Mouse (Mus musculus) 3134 (cell line): ENCODE data around the gene Zfp609.
"Not testable (repeated sequence)": the region's sequence is repeated elsewhere in the genome, so short reads cannot be mapped to it uniquely, and the experiment has no call there.

ENCODE experiments used
- DNase-seq: peaks from one replicate; pipeline ENCODE4 v3.0.0-alpha.2; 2011; ENCODE audit warnings: low spot score; ENCODE audit not compliant: insufficient read length; ENCODE audit errors: extremely low read depth

The Zfp609 gene

DNA sequence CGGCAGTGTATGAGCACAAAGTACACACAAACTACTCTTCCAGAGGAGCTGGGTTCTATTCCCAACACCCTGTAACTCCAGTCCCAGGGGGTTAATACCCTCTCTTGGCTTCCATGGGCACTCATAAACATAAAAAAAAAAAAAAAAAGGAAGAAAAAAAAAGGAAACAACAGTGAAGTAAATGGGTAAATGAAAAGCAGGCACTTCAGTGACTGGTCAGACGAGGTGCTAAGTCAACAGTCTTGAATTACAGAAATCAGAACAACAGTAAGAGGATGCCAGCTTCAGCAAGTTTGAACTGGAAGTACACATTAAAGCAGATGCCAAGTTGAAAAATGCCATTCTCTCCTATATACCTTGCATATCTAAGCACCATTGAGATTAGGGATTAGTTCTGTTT, 7.1 kb downstream of the Zfp609 start:
- no peak for DNase-seq

DNA sequence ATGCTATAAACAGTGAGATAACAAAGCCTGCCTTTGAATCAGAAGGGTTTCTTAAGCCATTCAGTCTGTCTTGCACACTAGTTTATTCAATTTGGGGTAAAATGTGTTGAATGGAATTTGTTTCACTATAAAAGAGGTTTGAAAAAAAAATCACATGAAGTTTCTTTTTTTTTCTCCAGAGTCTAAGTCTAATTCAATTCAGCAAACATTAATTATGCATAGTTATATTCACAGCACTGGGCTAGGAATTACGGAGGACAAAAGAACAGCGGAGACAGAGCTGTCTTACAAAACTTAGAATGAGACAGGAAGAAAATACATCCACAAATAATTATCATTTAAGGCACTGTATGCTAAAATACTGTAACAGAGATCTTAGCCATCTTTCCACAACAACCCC, 9.0 kb downstream of the Zfp609 start:
- DNase-seq, result no peak

DNA sequence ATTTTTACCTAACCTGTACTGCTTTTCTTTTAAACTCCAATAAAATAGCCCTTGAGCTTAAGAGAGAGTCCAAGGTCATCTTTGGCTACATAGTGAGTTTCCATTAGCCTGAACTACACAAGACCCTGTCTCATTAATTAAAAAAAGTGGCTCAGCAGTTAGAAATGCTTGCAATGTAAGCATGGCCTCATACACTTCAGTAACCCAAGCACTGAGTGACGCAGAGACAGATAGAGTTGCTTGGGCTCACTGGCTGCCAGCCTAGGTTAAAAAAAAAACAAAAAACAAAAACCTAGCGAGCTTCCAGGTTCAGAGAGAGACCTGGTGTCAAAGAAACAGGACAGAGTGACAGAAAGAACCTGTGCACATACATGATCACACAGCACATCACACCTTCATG, 14.5 kb downstream of the Zfp609 start:
- DNase-seq, result no peak

DNA sequence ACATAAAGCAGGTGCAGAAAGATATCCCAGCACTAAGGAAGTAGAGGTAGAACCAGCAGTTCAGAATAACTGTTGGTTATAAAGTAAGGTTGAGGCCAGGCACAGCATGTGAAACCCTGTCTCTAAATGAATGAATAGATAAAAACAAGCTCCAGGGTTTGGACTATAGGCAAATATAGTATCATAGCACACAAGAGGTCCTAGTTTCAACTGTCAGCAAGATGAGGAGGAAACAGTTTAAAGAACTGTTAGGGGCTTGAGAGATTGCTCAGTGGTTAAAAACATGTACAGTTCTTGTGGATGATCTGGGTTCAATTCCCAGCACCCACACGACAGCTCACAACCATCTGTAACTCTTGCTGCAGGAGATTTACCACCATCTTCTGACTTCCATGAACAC, 15.6 kb downstream of the Zfp609 start:
- no peak for DNase-seq

DNA sequence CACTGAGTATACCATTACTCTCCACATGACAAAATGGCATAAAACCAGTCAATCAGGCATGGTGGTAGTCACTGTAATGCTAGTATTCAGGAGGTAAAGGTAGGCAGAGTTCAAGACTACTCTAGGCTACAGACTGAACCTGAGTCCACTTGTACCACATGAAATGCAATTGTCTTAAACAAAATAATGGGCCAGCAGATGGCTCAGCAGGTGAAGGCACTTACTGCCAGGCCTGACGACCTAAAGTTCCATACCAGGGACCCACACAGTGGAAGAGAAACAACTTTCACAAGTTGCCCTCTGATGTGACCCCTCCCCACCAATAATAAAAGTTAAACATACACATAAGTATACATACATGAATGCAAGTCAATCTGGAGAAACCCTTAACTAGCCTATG, 19.5 kb downstream of the Zfp609 start:
- no peak for DNase-seq

DNA sequence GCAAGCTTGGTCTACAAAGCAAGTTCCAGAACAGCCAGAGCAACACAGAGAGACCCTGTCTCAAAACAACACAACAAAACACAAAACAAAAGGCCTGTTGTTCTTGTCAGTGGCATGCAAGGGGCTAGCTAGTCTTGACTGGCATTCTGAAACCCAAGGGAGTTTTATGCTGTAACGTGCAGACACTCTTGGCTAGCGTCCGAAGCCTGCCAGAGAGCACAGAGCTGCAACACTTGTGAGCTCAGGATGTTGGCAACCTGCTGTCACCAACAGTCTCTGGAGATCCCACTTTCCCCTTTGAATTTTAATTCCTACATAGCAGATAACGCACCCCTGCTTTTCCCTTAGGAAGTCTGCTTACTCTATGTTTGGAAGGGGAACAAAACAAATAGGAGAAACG, 20.1 kb downstream of the Zfp609 start:
- DNase-seq, result no peak

DNA sequence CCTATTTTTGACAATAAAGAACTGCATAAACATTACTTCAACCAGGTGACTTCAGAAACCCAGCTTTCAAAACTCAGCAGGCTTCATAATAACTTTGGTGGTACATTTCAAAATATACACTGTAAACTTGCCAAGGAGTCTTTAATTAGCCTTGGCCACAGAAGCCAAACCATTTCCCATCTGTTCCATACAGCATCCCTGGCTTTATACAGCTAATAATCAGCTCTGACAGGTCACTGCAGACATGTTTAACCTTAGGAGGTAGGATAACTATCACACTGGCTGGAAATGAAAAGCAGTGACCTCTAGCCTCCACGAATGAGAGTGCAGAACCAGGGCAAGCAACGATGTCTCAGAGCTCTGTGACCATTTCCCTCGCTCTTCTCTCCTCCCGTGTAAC, 27.6 kb downstream of the Zfp609 start:
- no peak for DNase-seq

DNA sequence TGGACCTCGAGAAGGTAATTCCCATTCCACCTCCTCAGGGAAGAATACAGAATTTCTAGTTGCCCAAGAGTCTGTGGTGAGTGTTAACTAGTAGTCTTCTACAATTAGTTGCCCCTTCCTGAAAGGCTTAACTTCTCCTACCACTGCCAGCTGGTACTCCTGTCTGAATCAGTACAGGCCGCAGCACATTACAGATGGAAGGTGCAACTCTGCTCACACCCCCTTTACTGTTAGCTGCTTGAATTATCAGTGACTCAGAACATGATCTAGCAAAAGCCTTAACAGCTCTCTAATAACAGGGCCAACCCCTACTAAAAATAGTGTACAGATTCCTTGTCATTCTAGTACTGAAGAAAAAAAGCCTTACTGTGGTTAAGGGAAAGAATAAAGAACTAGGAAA, 31.7 kb downstream of the Zfp609 start:
- no peak for DNase-seq

DNA sequence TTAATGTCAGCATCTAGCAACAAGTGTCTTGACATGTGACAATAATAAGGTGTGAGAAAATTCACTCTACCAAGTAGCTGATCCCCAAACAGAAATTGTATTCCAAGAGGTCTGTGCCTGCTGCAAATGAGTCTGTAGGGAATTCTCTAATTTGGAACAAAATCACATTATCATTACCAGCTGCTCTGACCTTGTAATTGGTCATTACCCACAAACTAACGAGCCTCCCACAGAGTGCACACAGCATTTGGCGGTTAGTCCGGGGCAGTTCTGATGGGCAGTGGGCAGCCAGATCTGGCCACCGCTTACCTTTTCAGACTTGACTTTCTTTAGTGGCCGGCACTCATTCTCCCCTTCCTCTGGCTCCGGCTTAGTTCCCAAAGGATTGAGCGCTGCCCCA, 33.1 kb downstream of the Zfp609 start:
- DNase-seq, result no peak

DNA sequence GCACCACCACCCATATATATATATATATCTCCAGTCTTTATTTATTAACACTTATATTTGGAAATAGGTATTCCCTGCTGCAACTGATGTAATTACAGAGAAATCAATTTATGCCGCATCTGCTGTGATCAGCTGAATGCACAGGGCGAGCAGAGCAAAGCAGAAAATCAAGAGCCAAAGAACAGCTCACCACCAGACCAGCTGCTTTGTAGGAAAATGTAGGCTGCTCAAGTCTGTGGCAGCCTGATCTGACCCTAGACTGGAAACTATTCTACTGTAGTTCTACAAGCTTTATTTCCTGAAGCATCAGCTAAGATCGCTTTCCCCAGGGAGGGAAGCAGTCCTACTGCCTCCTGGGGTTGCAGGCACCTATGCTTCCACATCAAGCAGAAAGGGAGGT, 33.9 kb downstream of the Zfp609 start:
- DNase-seq, result no peak

DNA sequence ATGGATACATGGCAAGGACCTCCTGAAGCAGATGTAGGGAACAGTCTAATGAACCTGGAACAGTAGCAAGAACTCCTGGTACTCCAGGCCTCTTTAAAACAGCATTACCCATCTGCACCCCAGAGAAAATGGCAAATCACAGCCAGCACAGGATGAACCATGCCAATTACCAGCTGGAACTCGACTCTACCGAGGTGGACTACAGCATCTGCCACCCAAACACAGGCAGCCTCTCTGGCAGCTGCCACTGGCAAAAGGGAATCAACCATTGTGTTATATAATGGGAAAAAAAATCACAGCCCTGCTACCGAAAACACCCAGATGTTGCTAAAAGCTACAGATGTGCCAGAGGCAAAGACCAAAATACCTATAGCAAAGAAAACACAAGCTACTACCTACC, 34.3 kb downstream of the Zfp609 start:
- no peak for DNase-seq

DNA sequence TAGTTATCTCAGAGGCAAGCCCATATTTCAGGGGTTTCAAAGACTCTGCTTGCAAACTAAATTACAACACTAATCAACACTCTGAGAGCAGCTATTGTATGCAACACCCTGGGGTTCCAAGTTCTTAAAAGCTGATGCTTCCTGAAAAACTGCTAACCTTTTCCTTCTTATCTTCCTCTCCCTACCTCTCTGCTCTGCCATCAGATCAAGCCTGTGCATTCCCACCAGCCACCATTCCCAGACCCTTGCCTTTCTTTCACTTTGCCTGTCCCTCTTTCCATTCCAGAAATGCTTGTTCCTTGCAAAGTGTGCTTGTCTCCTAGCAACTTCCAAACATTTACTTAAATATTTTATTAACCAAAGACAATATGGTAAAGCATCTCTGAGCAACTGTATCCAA, 35.5 kb downstream of the Zfp609 start:
- DNase-seq, result no peak

DNA sequence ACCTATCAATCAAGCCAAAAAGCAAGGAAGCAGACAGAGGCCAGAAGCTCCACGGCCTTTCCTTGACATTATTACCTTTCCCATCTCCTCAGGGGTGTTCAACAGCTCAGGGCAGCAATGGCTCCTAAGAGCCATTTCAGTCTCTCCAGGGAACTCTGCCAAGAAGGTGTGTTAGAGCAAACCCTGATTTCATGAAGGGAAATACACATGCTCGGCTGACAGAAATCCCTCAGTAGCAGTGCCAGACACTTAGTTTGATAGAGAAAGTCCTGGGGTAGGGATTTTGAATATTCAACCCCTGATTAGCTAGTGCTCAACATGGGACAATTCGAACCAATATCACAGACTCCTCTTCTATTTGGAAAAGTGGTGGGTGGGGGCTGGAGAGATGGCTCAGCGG, 36.3 kb downstream of the Zfp609 start:
- no peak for DNase-seq

DNA sequence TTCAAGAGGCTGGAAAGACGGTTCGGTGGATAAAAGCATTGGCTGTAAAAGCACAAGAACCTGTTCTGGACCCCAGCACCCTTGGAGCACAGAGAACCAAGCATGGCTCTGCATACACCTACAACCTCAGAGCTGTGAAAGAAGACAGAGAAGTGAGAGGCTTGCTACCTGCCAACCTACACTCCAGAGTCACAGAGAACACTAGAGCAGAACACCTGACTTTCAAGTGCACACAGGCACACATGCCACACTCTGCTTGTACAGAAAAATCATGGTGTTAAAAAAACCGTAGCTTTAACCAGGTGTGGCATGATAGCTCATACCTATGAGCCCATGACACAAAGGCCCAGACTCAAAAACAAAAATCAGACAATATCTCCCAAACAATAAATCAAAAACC, 37.6 kb downstream of the Zfp609 start:
- DNase-seq, result no peak

DNA sequence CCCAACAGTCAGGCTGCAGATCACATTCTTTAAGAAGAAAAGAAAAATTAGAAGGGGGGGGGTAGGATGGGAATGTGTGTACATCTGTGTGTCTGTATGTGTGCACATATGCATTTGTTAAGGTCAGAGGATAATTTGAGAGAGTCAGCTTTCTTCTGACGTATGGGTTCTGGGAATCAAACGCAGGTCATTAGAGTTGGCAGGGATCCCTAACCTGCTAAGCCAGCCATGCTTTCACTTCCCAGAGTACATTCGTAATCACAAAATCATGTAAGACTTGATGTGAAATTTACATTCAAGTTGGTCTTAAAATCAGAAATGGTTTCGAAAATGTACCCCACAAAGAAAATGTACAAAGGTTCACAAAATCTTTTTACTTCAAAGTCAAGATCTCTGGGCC, 38.8 kb downstream of the Zfp609 start:
- no peak for DNase-seq

DNA sequence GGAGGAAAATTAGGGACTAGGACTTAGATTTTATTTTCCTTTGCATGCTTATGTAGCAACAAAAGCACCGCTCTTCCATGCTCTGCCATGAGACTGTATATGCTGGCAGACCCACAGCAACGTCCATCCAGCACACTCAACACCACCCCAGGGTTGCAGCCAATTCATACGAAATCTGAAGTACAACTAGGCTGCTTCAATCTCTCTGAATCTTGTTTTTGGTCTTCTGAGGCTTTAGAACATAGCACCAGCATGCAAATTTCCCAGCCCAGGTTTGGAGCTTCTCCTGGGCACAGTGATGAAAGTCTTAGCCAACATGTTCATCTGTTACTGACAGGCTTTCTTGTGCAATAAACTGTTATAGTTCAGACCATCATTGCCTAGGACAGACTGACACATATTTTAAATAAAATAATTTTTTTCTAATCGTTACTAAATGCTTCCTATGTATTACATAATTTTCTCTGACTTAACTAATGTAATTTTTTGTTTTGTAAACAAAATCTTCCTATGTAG, 39.5 kb downstream of the Zfp609 start:
- no peak for DNase-seq

DNA sequence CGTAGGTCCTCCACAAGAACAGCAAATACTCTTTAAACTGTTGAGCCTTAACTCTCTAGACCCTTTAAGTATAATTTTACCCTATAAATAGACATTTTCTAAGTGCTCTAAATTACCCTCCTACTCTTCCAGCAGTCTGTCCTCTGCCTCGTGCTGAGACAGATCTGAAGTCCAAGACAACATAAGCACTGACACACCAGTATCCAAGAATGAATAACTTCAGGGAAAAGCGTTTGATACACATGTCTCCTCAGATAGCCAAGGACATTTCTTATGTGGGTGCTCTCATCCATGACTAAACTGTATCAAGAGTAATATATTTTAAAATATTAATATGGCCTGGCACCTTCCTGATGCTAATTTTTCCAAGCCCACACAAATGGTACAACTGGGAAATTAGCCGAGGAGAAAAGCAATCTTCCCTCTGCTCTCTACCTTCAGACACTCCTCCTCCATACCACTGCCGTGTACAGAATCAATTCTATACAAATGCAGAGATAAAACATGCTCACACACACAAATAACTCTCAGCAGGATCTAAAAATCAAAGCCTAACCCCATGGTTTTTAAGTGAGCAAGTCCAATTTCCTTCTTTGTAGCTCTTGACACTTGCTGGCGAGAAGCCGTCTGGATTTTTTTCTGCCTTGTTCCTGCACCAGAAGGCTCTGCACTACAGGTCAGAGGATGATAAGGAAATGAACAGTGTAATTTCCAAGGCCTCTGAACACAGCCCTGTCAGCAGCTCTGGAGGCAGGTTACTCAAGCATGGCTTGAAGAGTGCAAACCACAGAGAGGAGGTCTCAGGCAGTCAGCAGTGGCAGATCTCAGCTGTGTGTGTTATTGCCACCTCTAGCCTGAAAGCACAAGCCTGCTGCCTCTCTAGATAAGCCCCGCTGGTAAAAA, 40.2 kb downstream of the Zfp609 start:
- no peak for DNase-seq

DNA sequence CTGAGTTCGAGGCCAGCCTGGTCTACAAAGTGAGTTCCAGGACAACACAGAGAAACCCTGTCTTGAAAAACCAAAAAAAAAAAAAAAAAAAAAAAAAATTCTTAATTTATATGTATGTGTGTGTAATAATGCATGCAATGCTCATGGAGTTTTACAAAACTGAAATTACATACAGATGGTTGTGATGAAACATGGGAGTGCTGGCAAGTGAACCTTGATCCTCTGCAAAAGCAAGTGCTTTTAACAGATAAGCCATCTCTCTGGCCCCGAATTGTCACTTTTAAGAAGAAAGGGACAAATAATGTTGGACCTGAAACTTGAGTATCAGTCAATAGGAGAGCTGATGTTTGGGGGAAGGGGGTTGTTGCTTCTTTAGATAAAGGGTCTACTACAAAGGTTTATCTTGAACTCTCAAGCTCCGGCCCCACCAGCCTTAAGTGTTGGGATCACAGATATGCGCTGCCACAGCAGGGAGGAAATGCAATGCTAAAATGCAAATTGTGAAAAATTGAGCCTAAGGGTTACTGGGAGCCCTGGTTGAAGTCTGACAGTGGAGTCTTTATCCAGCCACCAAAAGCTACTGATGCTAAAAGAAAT, 41.5 kb downstream of the Zfp609 start:
- no peak for DNase-seq

DNA sequence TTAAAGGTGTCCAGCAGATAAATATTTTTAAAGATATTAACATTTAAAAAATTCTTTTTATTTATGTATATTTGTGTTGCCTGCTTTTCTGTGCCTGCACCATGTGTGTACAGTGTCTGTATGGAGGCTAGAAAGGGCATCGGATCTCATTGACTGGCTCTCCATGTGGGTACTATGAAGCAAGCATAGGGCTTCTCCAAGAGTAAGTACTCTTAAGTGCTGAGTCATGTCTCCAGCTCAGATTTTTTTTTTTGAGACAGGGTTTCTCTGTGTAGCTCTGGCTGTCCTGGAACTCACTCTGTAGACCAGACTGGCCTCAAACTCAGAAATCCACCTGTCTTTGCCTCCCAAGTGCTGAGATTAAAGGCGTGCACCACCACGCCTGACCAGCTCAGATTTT, 47.7 kb downstream of the Zfp609 start:
- DNase-seq, result not testable (repeated sequence)

DNA sequence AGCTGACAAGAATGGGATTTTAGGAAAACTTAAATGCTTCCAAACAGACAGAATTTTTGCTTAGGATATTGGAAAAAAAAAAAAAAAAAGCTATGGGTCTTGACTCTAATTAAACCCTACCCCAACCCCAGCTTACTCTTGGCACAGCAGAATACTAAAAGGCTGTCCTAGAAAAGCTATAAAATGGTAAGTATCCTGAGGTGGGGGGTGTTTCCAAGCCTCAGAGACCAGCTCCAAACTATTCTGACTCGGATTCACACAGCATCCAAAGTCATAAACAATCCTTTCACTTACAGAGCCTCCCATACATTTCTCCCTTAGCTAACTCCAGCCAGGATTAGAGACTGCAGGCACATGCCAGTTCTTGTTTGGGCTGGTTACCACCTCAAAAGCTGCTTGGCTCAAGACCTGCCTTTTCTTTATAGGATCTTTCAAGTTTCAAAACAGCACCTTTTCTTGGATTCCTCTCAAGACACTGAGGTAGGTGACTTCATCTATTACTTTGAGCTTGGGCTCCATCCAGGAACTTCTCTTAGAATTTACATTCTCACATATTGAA, 50.4 kb downstream of the Zfp609 start:
- DNase-seq, result no peak

DNA sequence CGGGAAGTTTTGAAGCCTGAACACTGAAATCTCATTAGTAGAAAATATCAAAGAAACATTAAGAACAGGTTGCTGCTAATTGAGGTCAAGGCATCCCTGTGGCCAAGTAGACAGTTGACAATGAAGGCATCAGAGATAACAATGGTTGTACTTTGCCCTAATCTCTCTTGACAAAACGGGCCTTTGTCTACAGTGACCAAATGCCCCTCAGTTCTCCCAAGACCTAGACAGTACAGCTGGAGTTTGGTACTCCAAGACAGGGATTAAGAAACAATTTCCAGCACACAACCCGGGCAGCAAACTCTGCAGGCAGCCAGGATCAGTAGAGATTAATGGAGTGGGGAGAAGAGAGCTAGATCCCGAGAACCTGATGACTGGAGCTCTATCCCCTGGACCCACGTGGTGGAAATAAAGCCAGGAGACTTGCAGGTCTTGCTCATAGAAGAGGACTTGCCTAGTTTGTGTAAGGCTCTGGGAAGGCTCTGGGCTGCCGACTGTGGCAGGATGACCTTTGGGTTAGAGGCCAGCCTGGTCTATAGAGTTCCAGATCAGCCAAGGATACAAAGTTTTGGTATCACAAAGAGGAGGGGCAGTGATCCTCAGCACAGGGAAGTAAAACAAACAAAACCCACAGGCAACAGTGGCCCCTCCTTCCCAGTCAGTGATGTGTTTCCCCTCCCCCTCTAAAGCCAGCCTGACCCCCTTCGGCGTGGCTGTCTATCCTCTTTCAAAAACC, 51.1 kb downstream of the Zfp609 start:
- no peak for DNase-seq
